In the genomic region with DNA sequence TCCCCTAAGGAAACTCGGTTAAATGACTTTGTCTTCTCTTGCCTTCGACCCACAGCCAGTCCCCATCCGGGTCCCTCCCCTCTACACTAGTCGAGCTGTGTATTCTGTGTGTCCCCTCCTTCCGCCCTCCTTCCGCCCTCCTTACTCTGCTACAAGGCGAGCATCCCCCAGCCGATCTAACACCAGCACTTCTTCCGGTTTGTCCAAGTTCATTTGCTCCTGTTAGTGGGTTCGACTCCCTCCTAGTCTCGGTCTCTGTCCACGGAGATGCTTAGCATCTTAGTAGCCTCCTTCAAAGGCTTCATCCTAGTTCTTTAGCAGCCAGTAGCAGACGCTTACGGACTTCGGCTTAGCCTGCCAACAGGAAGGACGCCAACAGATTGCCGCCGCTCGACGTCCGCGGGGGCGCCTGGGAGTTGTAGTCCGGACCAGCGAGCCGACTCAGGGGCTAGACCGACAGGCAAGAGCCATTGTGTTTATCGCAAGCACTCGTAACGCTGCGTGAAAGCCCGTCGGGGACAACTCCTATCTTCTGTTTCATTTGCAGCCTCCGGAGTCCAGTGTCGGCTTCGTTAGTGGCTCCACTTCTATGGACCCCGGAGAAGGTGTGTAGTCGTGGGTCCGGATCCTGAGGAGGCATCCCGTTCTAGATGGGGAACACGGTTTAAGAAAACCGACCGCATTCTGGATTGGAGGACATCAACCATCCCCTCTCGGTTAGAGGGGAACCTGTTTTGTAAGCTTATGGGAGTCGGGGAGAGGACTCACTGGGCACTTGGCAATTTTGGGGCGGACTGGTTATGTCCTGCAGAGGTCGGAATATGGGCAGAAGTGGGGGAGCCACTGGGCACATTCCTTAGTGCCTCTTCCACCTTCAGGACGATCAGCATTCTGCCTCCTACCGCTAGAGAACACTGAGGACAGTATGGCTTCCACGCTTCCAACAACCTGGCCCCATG, we compare ENCODE assay signal across 8 mouse cellular contexts. TPM values are rescaled to one million over a fixed set of nuclear protein-coding genes. Genes with fewer than 3 reads are reported as not detected.
DNase-seq lines count a peak whose midpoint lies in the region; ATAC-seq and TF ChIP-seq lines count a peak whose summit lies in the region.

A gene (plus strand): TSS at position 432 of the 959 bp plus-strand sequence.

- no peak for TF ChIP-seq CTCF in kidney, postnatal 0 days (IDR thresholded peaks at IDR 0.05; ENCODE audit: low read depth)

- no peaks in the 10 kb centered on the region for H3K27me3 ChIP-seq in heart, embryonic 12.5 days (replicated peaks)
- H3K27me3 ChIP-seq in kidney, postnatal 0 days (ENCODE audit: insufficient read depth, low read length) = no peaks in the 10 kb centered on the region
- no peaks in the 10 kb centered on the region for H3K27me3 ChIP-seq in liver, embryonic 11.5 days (replicated peaks; ENCODE audit: control insufficient read depth, insufficient read depth, low read length)
- no peaks in the 10 kb centered on the region for H3K27me3 ChIP-seq in stomach, embryonic 14.5 days (ENCODE audit: control insufficient read depth, insufficient read depth, low read length)

- DNase-seq in CD4-positive helper T cell, adult 2 months (ENCODE audit: low read depth, low spot score) = peak; percentile 93
- DNase-seq in brain, embryonic 18.5 days (ENCODE audit: low read depth, low spot score) = peak; percentile 90
- peak; percentile 97 for DNase-seq in kidney, postnatal 0 days (ENCODE audit: low spot score)
- DNase-seq in liver, embryonic 11.5 days (ENCODE audit: low spot score) = peak; percentile 95
- DNase-seq in naive thymus-derived CD4-positive, alpha-beta T cell, adult 2 months (ENCODE audit: low read depth) = peak; percentile 94

- peak within 1 kb of the TSS; percentile 72 for H3K4me2 ChIP-seq in heart, embryonic 12.5 days
- H3K4me2 ChIP-seq in kidney, postnatal 0 days (ENCODE audit: low read length) = peak within 1 kb of the TSS; percentile 64
- H3K4me2 ChIP-seq in liver, embryonic 11.5 days = peak within 1 kb of the TSS; percentile 79
- H3K4me2 ChIP-seq in stomach, embryonic 14.5 days (replicated peaks; ENCODE audit: low read depth, low read length) = peak within 1 kb of the TSS; percentile 60

- peaks cover 19% of the 10 kb centered on the region for H3K36me3 ChIP-seq in heart, embryonic 12.5 days
- H3K36me3 ChIP-seq in kidney, postnatal 0 days (ENCODE audit: insufficient read depth, low read length) = no peaks in the 10 kb centered on the region
- H3K36me3 ChIP-seq in liver, embryonic 11.5 days (ENCODE audit: control insufficient read depth, insufficient read depth, low read length) = no peaks in the 10 kb centered on the region
- no peaks in the 10 kb centered on the region for H3K36me3 ChIP-seq in stomach, embryonic 14.5 days (ENCODE audit: control insufficient read depth, insufficient read depth, low read length)

- H3K4me1 ChIP-seq in heart, embryonic 12.5 days (replicated peaks) = 0 out of 2 replicates have a peak, but pooled peaks cover 11% of the 10 kb centered on the region
- no peaks in the 10 kb centered on the region for H3K4me1 ChIP-seq in kidney, postnatal 0 days (replicated peaks; ENCODE audit: insufficient read depth, low read length)
- H3K4me1 ChIP-seq in liver, embryonic 11.5 days (replicated peaks; ENCODE audit: control insufficient read depth, insufficient read depth, low read length) = peaks cover 3% of the 10 kb centered on the region; the same call in 1 of the 2 replicates
- no peaks in the 10 kb centered on the region for H3K4me1 ChIP-seq in stomach, embryonic 14.5 days (ENCODE audit: control insufficient read depth, insufficient read depth, low read length)

- peaks cover 4% of the 10 kb centered on the region; the same call in 1 of the 2 replicates for H3K9me3 ChIP-seq in heart, embryonic 12.5 days (replicated peaks)
- peaks cover 9% of the 10 kb centered on the region; the same call in 1 of the 2 replicates for H3K9me3 ChIP-seq in kidney, postnatal 0 days (replicated peaks; ENCODE audit: low read length)
- H3K9me3 ChIP-seq in liver, embryonic 11.5 days (ENCODE audit: control insufficient read depth, low read length) = no peaks in the 10 kb centered on the region; the same call in 1 of the 2 replicates
- peaks cover 4% of the 10 kb centered on the region; the same call in 1 of the 2 replicates for H3K9me3 ChIP-seq in stomach, embryonic 14.5 days (ENCODE audit: control insufficient read depth, low read depth, low read length)

- H3K9ac ChIP-seq in heart, embryonic 12.5 days = peak within 1 kb of the TSS; percentile 77
- peak within 1 kb of the TSS; percentile 59 for H3K9ac ChIP-seq in kidney, postnatal 0 days (ENCODE audit: low read depth, low read length)
- peak within 1 kb of the TSS; percentile 69 for H3K9ac ChIP-seq in liver, embryonic 11.5 days (ENCODE audit: low read depth, low read length)
- peak within 1 kb of the TSS; percentile 68 for H3K9ac ChIP-seq in stomach, embryonic 14.5 days (replicated peaks; ENCODE audit: low read depth, low read length)

- ATAC-seq in erythroid progenitor cell, adult 5-6 weeks (replicated peaks; ENCODE audit: low FRiP score, poor library complexity, severe bottlenecking) = peak; percentile 99
- ATAC-seq in heart, embryonic 12.5 days (ENCODE audit: insufficient number of reproducible peaks, low FRiP score) = peak; percentile 97
- peak; percentile 96 for ATAC-seq in kidney, postnatal 0 days (replicated peaks; ENCODE audit: low FRiP score, low read depth)
- ATAC-seq in liver, embryonic 11.5 days (replicated peaks; ENCODE audit: low FRiP score) = peak; percentile 98
- ATAC-seq in stomach, embryonic 14.5 days (ENCODE audit: insufficient number of reproducible peaks, insufficient read depth, low FRiP score, low read depth) = peak; percentile 98

- under 1% methylated on average over 50 of the region's 50 CpGs for WGBS in heart, embryonic 12.5 days
- under 1% methylated on average over 50 of the region's 50 CpGs for WGBS in kidney, postnatal 0 days
- WGBS in liver, embryonic 11.5 days = under 1% methylated on average over 50 of the region's 50 CpGs
- WGBS in stomach, embryonic 14.5 days = under 1% methylated on average over 50 of the region's 50 CpGs

- peak within 1 kb of the TSS; percentile 81 for H3K27ac ChIP-seq in heart, embryonic 12.5 days (ENCODE audit: poor library complexity, severe bottlenecking)
- peak within 1 kb of the TSS; percentile 91 for H3K27ac ChIP-seq in kidney, postnatal 0 days
- peak within 1 kb of the TSS; percentile 34; the same call in 1 of the 2 replicates for H3K27ac ChIP-seq in liver, embryonic 11.5 days (ENCODE audit: low read depth, low read length)
- H3K27ac ChIP-seq in stomach, embryonic 14.5 days (ENCODE audit: low read length) = peak within 1 kb of the TSS; percentile 70

- peak within 1 kb of the TSS; percentile 84 for H3K4me3 ChIP-seq in heart, embryonic 12.5 days
- H3K4me3 ChIP-seq in kidney, postnatal 0 days (replicated peaks; ENCODE audit: low read depth, low read length) = peak within 1 kb of the TSS; percentile 75
- peak within 1 kb of the TSS; percentile 76 for H3K4me3 ChIP-seq in liver, embryonic 11.5 days (ENCODE audit: low read depth, low read length)
- peak within 1 kb of the TSS; percentile 64 for H3K4me3 ChIP-seq in stomach, embryonic 14.5 days (ENCODE audit: low read depth, low read length)

RNA-seq across cellular contexts. Expression of the gene that starts here (rescaled TPM):
- 11.5 and 23.9 TPM in 2 replicates for total RNA-seq in erythroid progenitor cell, adult 5-6 weeks (2015; ENCODE audit: low replicate concordance)
- 7.4 and 15.5 TPM in 2 replicates for total RNA-seq in erythroid progenitor cell, adult 5-6 weeks (2017; ENCODE audit: low replicate concordance)
- 16.5 and 19.1 TPM in 2 replicates for polyA plus RNA-seq in heart, embryonic 12.5 days (2016; fragmentation: Nextera tagmentation; extraction: Ambion mirVana)
- 6.8 and 7.6 TPM in 2 replicates for polyA plus RNA-seq in kidney, postnatal 0 days (2015; fragmentation: Nextera tagmentation; extraction: Ambion mirVana)
- 11.3 and 11.4 TPM in 2 replicates for polyA plus RNA-seq in liver, embryonic 11.5 days (2014; fragmentation: Nextera tagmentation; extraction: Ambion mirVana)
- polyA plus RNA-seq in stomach, embryonic 14.5 days (2014; fragmentation: Nextera tagmentation; extraction: Ambion mirVana) = 22.0 and 23.3 TPM in 2 replicates

Comparison
In these comparisons a context has a peak if more than half of its experiments do, and no peak if none do; other contexts are left out.
1. Peak in every context shown above with its lines: DNase-seq, ATAC-seq, H3K4me3 ChIP-seq and H3K27ac ChIP-seq.
2. H3K27ac ChIP-seq: peak in every context shown above with its lines; median percentile 91 in kidney, postnatal 0 days; 81 in heart, embryonic 12.5 days; 70 in stomach, embryonic 14.5 days; 34 in liver, embryonic 11.5 days.